Mouse (Mus musculus): ENCODE data around the gene Prdm11.
A peak's percentile ranks its signal among the peaks of the same experiment; 100 is the strongest.

- peak; percentile 21; the same call in 1 of the 2 replicates for TF ChIP-seq CTCF (IDR thresholded peaks at IDR 0.05; ENCODE audit: low read depth)
- no peak for TF ChIP-seq EP300 (IDR thresholded peaks at IDR 0.05; ENCODE audit: low read depth)
Observed at GRCm38 (mm10) chr2:93051873-93052272, 5.9 kb upstream of the Prdm11 start.

Measured in liver, postnatal 0 days (tissue).